In genomic region chr16:5255779-5256496, GRCm38 (mm10) we compare ENCODE assay signal across 1 mouse cellular context.
TF ChIP-seq lines count a peak whose summit lies in the region.

Eef2kmt (minus strand) TSS chr16:5255983.

TF ChIP-seq in CH12.LX, 34 proteins besides CTCF, POLR2A, EP300 and RAD21 (continued from another document):
- TF ChIP-seq SMC3 (IDR thresholded peaks at IDR 0.05; ENCODE audit: low read depth, low read length) = peak; percentile 18
- TF ChIP-seq SIN3A (IDR thresholded peaks at IDR 0.05; ENCODE audit: low read length) = peak; percentile 91
- peak; percentile 54 for TF ChIP-seq NRF1 (IDR thresholded peaks at IDR 0.05; ENCODE audit: low read depth, low read length)
- no peak for TF ChIP-seq ZC3H11A (IDR thresholded peaks at IDR 0.05; ENCODE audit: low read depth, low read length)
- TF ChIP-seq ZKSCAN1 (IDR thresholded peaks at IDR 0.05; ENCODE audit: borderline replicate concordance, low read depth, low read length) = no peak
- TF ChIP-seq CHD2 (IDR thresholded peaks at IDR 0.05; ENCODE audit: low read length) = peak; percentile 77
- TF ChIP-seq IRF4 (IDR thresholded peaks at IDR 0.05; ENCODE audit: low read depth, low read length) = peak; percentile 76
- no peak for TF ChIP-seq PAX5 (IDR thresholded peaks at IDR 0.05; ENCODE audit: low read length)
- peak; percentile 88 for TF ChIP-seq ZMIZ1 (IDR thresholded peaks at IDR 0.05; ENCODE audit: low read depth, low read length)
- TF ChIP-seq RCOR1 (conservative IDR thresholded peaks at IDR 0.05; ENCODE audit: low read depth, low read length) = no peak; the same call in 1 of the 2 replicates
- peak; percentile 91 for TF ChIP-seq NELFE (IDR thresholded peaks at IDR 0.05; ENCODE audit: low read depth, low read length)
- TF ChIP-seq BHLHE40 (IDR thresholded peaks at IDR 0.05; ENCODE audit: low read depth, low read length) = peak; percentile 57; the same call in 1 of the 2 replicates
- peak; percentile 94 for TF ChIP-seq TCF12 (IDR thresholded peaks at IDR 0.05; ENCODE audit: low read depth, low read length)
- TF ChIP-seq GABPA (IDR thresholded peaks at IDR 0.05; ENCODE audit: insufficient replicate concordance, low read depth, low read length) = no peak
